8 mouse cellular contexts compared by ENCODE assay signal in the genomic region with DNA sequence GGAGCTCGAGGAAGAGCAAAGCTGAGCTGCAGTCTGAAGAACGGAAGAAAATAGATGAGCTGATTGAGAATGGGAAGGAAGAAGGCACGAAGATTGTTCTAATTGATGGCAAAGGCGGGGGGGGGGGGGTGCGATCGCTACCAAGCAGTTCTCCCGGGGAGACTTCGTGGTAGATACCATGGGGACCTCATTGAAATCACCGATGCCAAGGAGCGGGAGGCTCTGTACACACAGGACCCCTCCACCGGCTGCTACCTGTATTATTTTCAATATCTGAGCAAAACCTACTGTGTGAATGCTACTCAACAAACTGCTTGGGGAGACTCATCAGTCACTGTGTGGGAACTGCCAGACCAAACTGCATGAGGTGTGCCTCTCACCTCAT. TPM values are rescaled to one million over a fixed set of nuclear protein-coding genes. Genes with fewer than 3 reads are reported as not detected.
A peak's percentile ranks its signal among the peaks of the same experiment; 100 is the strongest.
DNase-seq lines count a peak whose midpoint lies in the region; ATAC-seq lines count a peak whose summit lies in the region.

No protein-coding gene starts in this region.

- no peaks in the 10 kb centered on the region for H3K27me3 ChIP-seq in heart, embryonic 11.5 days (ENCODE audit: control insufficient read depth, insufficient read depth, low read length)
- H3K27me3 ChIP-seq in lung, embryonic 16.5 days (ENCODE audit: control insufficient read depth, insufficient read depth, low read depth, low read length): no peaks in the 10 kb centered on the region
- H3K27me3 ChIP-seq in limb, embryonic 13.5 days: no peaks in the 10 kb centered on the region
- no peaks in the 10 kb centered on the region for H3K27me3 ChIP-seq in stomach, embryonic 16.5 days (ENCODE audit: control insufficient read depth, insufficient read depth, low read length)

- H3K4me3 ChIP-seq in heart, embryonic 11.5 days (ENCODE audit: low read depth, low read length): no peak overlapping the region
- H3K4me3 ChIP-seq in lung, embryonic 16.5 days (ENCODE audit: low read length): no peak overlapping the region; the same call in 1 of the 2 replicates
- H3K4me3 ChIP-seq in limb, embryonic 13.5 days: peak overlapping the region; percentile 24; the same call in 1 of the 2 replicates
- H3K4me3 ChIP-seq in stomach, embryonic 16.5 days (replicated peaks; ENCODE audit: low read length): no peak overlapping the region

- peaks cover 4% of the 10 kb centered on the region; the same call in 1 of the 2 replicates for H3K4me1 ChIP-seq in heart, embryonic 11.5 days (ENCODE audit: control insufficient read depth, insufficient read depth, low read length)
- H3K4me1 ChIP-seq in lung, embryonic 16.5 days (replicated peaks; ENCODE audit: control insufficient read depth, insufficient read depth, low read length): peaks cover 3% of the 10 kb centered on the region; the same call in 1 of the 2 replicates
- peaks cover 19% of the 10 kb centered on the region for H3K4me1 ChIP-seq in limb, embryonic 13.5 days
- H3K4me1 ChIP-seq in stomach, embryonic 16.5 days (ENCODE audit: control insufficient read depth, insufficient read depth, low read length): peaks cover 5% of the 10 kb centered on the region

- H3K27ac ChIP-seq in heart, embryonic 11.5 days (ENCODE audit: low read depth, low read length): no peak overlapping the region
- no peak overlapping the region for H3K27ac ChIP-seq in lung, embryonic 16.5 days (ENCODE audit: low read length)
- no peak overlapping the region for H3K27ac ChIP-seq in limb, embryonic 13.5 days
- H3K27ac ChIP-seq in stomach, embryonic 16.5 days (ENCODE audit: low read length): no peak overlapping the region

- no peak overlapping the region for H3K9ac ChIP-seq in heart, embryonic 11.5 days (ENCODE audit: low read depth, low read length)
- no peak overlapping the region; the same call in 1 of the 2 replicates for H3K9ac ChIP-seq in lung, embryonic 16.5 days (ENCODE audit: low read length)
- peak overlapping the region; percentile 45 for H3K9ac ChIP-seq in limb, embryonic 13.5 days
- H3K9ac ChIP-seq in stomach, embryonic 16.5 days (ENCODE audit: low read length): peak overlapping the region; percentile 26

- H3K36me3 ChIP-seq in heart, embryonic 11.5 days (ENCODE audit: control insufficient read depth, insufficient read depth, low read length): no peaks in the 10 kb centered on the region
- H3K36me3 ChIP-seq in lung, embryonic 16.5 days (ENCODE audit: control insufficient read depth, insufficient read depth, low read length): no peaks in the 10 kb centered on the region
- no peaks in the 10 kb centered on the region for H3K36me3 ChIP-seq in limb, embryonic 13.5 days
- H3K36me3 ChIP-seq in stomach, embryonic 16.5 days (ENCODE audit: control insufficient read depth, insufficient read depth, low read length): no peaks in the 10 kb centered on the region

- no peak for ATAC-seq in heart, embryonic 11.5 days (replicated peaks; ENCODE audit: insufficient number of reproducible peaks, low FRiP score, low TSS enrichment)
- no peak for ATAC-seq in lung, embryonic 16.5 days (ENCODE audit: low read depth)
- ATAC-seq in limb, embryonic 13.5 days (ENCODE audit: low FRiP score, low read depth): no peak
- no peak for ATAC-seq in stomach, embryonic 16.5 days (ENCODE audit: insufficient read depth, low FRiP score)
- no peak for ATAC-seq in erythroid progenitor cell, adult 5-6 weeks (replicated peaks; ENCODE audit: low FRiP score, poor library complexity, severe bottlenecking)

- WGBS in heart, embryonic 11.5 days (ENCODE audit: insufficient replicate concordance): 67% methylated on average over 11 of the region's 11 CpGs
- WGBS in lung, embryonic 16.5 days: 53% methylated on average over 8 of the region's 11 CpGs
- WGBS in limb, embryonic 13.5 days: 70% methylated on average over 10 of the region's 11 CpGs
- WGBS in stomach, embryonic 16.5 days: 71% methylated on average over 11 of the region's 11 CpGs

- no peaks in the 10 kb centered on the region for H3K9me3 ChIP-seq in heart, embryonic 11.5 days (replicated peaks; ENCODE audit: control insufficient read depth, low read length)
- no peaks in the 10 kb centered on the region for H3K9me3 ChIP-seq in lung, embryonic 16.5 days (ENCODE audit: control insufficient read depth, low read length)
- H3K9me3 ChIP-seq in limb, embryonic 13.5 days: no peaks in the 10 kb centered on the region
- H3K9me3 ChIP-seq in stomach, embryonic 16.5 days (replicated peaks; ENCODE audit: control insufficient read depth, low read length): no peaks in the 10 kb centered on the region

- intact Hi-C loops in heart, postnatal 36 days (cut with DNase I): loop anchor here (2.0 kb wide), 1 partner anchor 19 kb away; no protein-coding TSS in a partner anchor

- no peak for DNase-seq in heart, postnatal 36 days
- no peak for DNase-seq in lung, postnatal 36 days
- DNase-seq in gastrocnemius, postnatal 10 days: no peak

- peak overlapping the region; percentile 62 for H3K4me2 ChIP-seq in heart, embryonic 11.5 days
- peak overlapping the region; percentile 53; the same call in 1 of the 2 replicates for H3K4me2 ChIP-seq in lung, embryonic 16.5 days (ENCODE audit: low read depth, low read length)
- peak overlapping the region; percentile 61 for H3K4me2 ChIP-seq in limb, embryonic 13.5 days (replicated peaks)
- H3K4me2 ChIP-seq in stomach, embryonic 16.5 days (ENCODE audit: low read depth, low read length): peak overlapping the region; percentile 44; the same call in 1 of the 2 replicates

RNA-seq across cellular contexts. Expression of a gene that starts 20.0 kb away (rescaled TPM):
- 14.1 and 16.6 TPM in 2 replicates for polyA plus RNA-seq in heart, embryonic 11.5 days (2014; fragmentation: Nextera tagmentation; extraction: Ambion mirVana)
- 1 to 10 TPM in 1 of 2 experiments, under 1 TPM in 1; 0.92 to 1.4 TPM for total RNA-seq in heart, postnatal 36 days (2021)
- 29.3 and 33.9 TPM in 2 replicates for polyA plus RNA-seq in lung, embryonic 16.5 days (2015; fragmentation: Nextera tagmentation; extraction: Ambion mirVana)
- 14.4 and 17.1 TPM in 2 replicates for polyA plus RNA-seq in limb, embryonic 13.5 days (2015; fragmentation: Nextera tagmentation; extraction: Ambion mirVana)
- polyA plus RNA-seq in stomach, embryonic 16.5 days (2015; fragmentation: Nextera tagmentation; extraction: Ambion mirVana): 21.2 and 21.3 TPM in 2 replicates
- total RNA-seq in gastrocnemius, postnatal 10 days (2021): 1 to 10 TPM; 2.9 to 4.0 TPM
- total RNA-seq in erythroid progenitor cell, adult 5-6 weeks (2015; ENCODE audit: low replicate concordance): 6.8 and 10.1 TPM in 2 replicates
- total RNA-seq in erythroid progenitor cell, adult 5-6 weeks (2017; ENCODE audit: low replicate concordance): 6.0 and 6.1 TPM in 2 replicates

RNA-seq across cellular contexts. Expression of a gene that starts 20.4 kb away (rescaled TPM):
- 0.68 and 1.4 TPM in 2 replicates for polyA plus RNA-seq in heart, embryonic 11.5 days (2014; fragmentation: Nextera tagmentation; extraction: Ambion mirVana)
- total RNA-seq in heart, postnatal 36 days (2021): 10 to 100 TPM; 62.8 to 83.5 TPM
- polyA plus RNA-seq in lung, embryonic 16.5 days (2015; fragmentation: Nextera tagmentation; extraction: Ambion mirVana): 4.1 and 4.5 TPM in 2 replicates
- 1.0 and 1.3 TPM in 2 replicates for polyA plus RNA-seq in limb, embryonic 13.5 days (2015; fragmentation: Nextera tagmentation; extraction: Ambion mirVana)
- polyA plus RNA-seq in stomach, embryonic 16.5 days (2015; fragmentation: Nextera tagmentation; extraction: Ambion mirVana): 1.9 and 2.3 TPM in 2 replicates
- total RNA-seq in gastrocnemius, postnatal 10 days (2021): 10 to 100 TPM; 29.9 to 35.5 TPM
- total RNA-seq in erythroid progenitor cell, adult 5-6 weeks (2015; ENCODE audit: low replicate concordance): 4.6 and 7.6 TPM in 2 replicates
- 4.5 and 5.5 TPM in 2 replicates for total RNA-seq in erythroid progenitor cell, adult 5-6 weeks (2017; ENCODE audit: low replicate concordance)

RNA-seq across cellular contexts. Expression of a gene that starts 49.0 kb away (rescaled TPM):
- polyA plus RNA-seq in heart, embryonic 11.5 days (2014; fragmentation: Nextera tagmentation; extraction: Ambion mirVana): 0.29 and 0.39 TPM in 2 replicates
- total RNA-seq in heart, postnatal 36 days (2021): 1 to 10 TPM in 1 of 2 experiments, under 1 TPM in 1; 0.56 to 1.5 TPM
- polyA plus RNA-seq in lung, embryonic 16.5 days (2015; fragmentation: Nextera tagmentation; extraction: Ambion mirVana): 0.49 and 0.89 TPM in 2 replicates
- 0.36 and 0.39 TPM in 2 replicates for polyA plus RNA-seq in limb, embryonic 13.5 days (2015; fragmentation: Nextera tagmentation; extraction: Ambion mirVana)
- polyA plus RNA-seq in stomach, embryonic 16.5 days (2015; fragmentation: Nextera tagmentation; extraction: Ambion mirVana): 0.81 and 0.85 TPM in 2 replicates
- under 1 TPM; 0.12 to 0.52 TPM for total RNA-seq in gastrocnemius, postnatal 10 days (2021)
- total RNA-seq in erythroid progenitor cell, adult 5-6 weeks (2015; ENCODE audit: low replicate concordance): 6.5 and 22.2 TPM in 2 replicates
- total RNA-seq in erythroid progenitor cell, adult 5-6 weeks (2017; ENCODE audit: low replicate concordance): 2.9 and 4.7 TPM in 2 replicates

Comparison
In these comparisons a context has a peak if more than half of its experiments do, and no peak if none do; other contexts are left out.
1. H3K9ac ChIP-seq: peak in limb, embryonic 13.5 days (single experiment) and stomach, embryonic 16.5 days (single experiment); none in heart, embryonic 11.5 days (single experiment) and lung, embryonic 16.5 days (single experiment).
2. Peak in every context shown above with its lines, with median percentiles within 50 percentile points of each other: H3K4me2 ChIP-seq.